Mouse (Mus musculus): ENCODE results near the gene Tspan18. TPM values are rescaled to one million over a fixed set of nuclear protein-coding genes. Genes with fewer than 3 reads are reported as not detected.

Gene Tspan18
- polyA plus RNA-seq, 1 experiment from 2014 or later: 48.4 TPM

- H3K4me3 ChIP-seq: no peak overlapping the region
- H3K9me3 ChIP-seq (replicated peaks): no peaks in the 10 kb centered on the region
- H3K27ac ChIP-seq (replicated peaks): 0 out of 2 replicates have a peak overlapping the region, but pooled peaks have one; percentile 38
- WGBS: 81% methylated on average over 6 of the region's 6 CpGs
- H3K36me3 ChIP-seq: no peaks in the 10 kb centered on the region
- peaks cover 13% of the 10 kb centered on the region for H3K27me3 ChIP-seq (ENCODE audit: low read depth, poor library complexity, severe bottlenecking)
- peaks cover 22% of the 10 kb centered on the region for H3K4me1 ChIP-seq
- DNase-seq (ENCODE audit: low spot score): no peak
Observed at GRCm38 (mm10) chr2:93166295-93166694, 168.0 kb downstream of the Tspan18 start.

GRCm38 (mm10) chr2:93163750-93164335 is 170.5 kb downstream of the Tspan18 start:
- Histone ChIP-seq H3K27ac (replicated peaks) (no peak overlapping the region), H3K9me3 (replicated peaks) (no peaks in the 10 kb centered on the region), H3K27me3 (ENCODE audit: low read depth, poor library complexity, severe bottlenecking) (no peaks in the 10 kb centered on the region), H3K36me3 (no peaks in the 10 kb centered on the region), H3K4me1 (peaks cover 25% of the 10 kb centered on the region), H3K4me3 (no peak overlapping the region)
- 92% methylated on average over 6 of the region's 6 CpGs for WGBS
- DNase-seq (ENCODE audit: low spot score): no peak

DNA sequence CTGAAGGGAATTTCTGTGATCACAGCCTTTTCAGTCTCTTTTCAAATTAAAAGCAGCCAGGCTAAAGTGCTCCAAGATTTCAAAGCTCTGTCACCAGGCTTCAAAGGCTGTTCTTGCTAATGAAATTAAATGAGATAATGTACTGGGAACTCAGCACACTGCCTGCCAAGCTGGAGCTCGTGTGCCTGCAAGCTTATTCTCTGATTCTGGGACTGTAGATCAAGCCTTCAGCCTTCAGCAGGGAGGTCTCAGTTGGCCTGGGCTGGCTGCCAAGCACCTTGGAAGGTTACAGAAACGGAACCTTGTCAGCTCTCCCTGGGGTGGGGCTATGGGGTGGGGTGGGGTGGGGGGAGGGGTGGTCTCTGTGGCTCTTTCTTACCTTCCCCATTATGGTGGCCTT is 171.0 kb downstream of the Tspan18 start:
- DNase-seq (ENCODE audit: low spot score): no peak
- WGBS: 54% methylated on average over 2 of the region's 2 CpGs
- no peak overlapping the region for H3K27ac ChIP-seq (replicated peaks)

DNA sequence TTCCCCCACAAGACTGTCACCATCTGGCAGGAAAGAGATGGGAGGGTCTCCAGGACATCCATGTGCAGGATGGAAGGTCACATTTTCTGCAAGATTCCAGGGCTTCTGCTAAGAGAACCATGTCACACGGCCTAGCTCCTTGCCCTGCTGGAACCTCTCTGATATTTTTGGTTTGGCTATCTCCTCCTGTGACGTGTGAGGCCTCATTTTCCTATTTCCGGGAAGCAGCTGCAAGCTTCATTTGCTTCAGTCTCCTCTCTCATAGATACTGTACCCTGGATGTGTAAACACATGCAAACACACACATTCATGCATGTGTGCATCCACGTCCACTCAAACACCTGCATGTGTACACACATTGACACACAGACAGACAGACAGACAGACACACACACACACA is 171.5 kb downstream of the Tspan18 start:
- H3K4me3 ChIP-seq: no peak overlapping the region
- no peak overlapping the region for H3K27ac ChIP-seq (replicated peaks)
- no peaks in the 10 kb centered on the region for H3K36me3 ChIP-seq
- H3K9me3 ChIP-seq (replicated peaks): no peaks in the 10 kb centered on the region
- H3K4me1 ChIP-seq: peaks cover 25% of the 10 kb centered on the region
- 80% methylated on average over 4 of the region's 4 CpGs for WGBS
- DNase-seq (ENCODE audit: low spot score): no peak
- H3K27me3 ChIP-seq (ENCODE audit: low read depth, poor library complexity, severe bottlenecking): no peaks in the 10 kb centered on the region

More for the DNA sequence above, 171.0 kb downstream of the Tspan18 start:
- H3K36me3 ChIP-seq: no peaks in the 10 kb centered on the region
- no peaks in the 10 kb centered on the region for H3K9me3 ChIP-seq (replicated peaks)
- H3K4me1 ChIP-seq: peaks cover 25% of the 10 kb centered on the region
- no peaks in the 10 kb centered on the region for H3K27me3 ChIP-seq (ENCODE audit: low read depth, poor library complexity, severe bottlenecking)
- no peak overlapping the region for H3K4me3 ChIP-seq

- Histone ChIP-seq H3K9me3 (replicated peaks) (no peaks in the 10 kb centered on the region), H3K4me1 (peaks cover 25% of the 10 kb centered on the region), H3K36me3 (no peaks in the 10 kb centered on the region), H3K27ac (replicated peaks) (no peak overlapping the region), H3K4me3 (no peak overlapping the region), H3K27me3 (ENCODE audit: low read depth, poor library complexity, severe bottlenecking) (no peaks in the 10 kb centered on the region)
- 90% methylated on average over 7 of the region's 7 CpGs for WGBS
- DNase-seq (ENCODE audit: low spot score): no peak
Observed at GRCm38 (mm10) chr2:93161914-93162664, 172.2 kb downstream of the Tspan18 start.

- H3K27ac ChIP-seq (replicated peaks): peak overlapping the region; percentile 46
- peaks cover 15% of the 10 kb centered on the region; the same call in 1 of the 2 replicates for H3K4me1 ChIP-seq
- H3K27me3 ChIP-seq (ENCODE audit: low read depth, poor library complexity, severe bottlenecking): no peaks in the 10 kb centered on the region
- no peak overlapping the region for H3K4me3 ChIP-seq
- DNase-seq (ENCODE audit: low spot score): no peak
- no peaks in the 10 kb centered on the region for H3K9me3 ChIP-seq (replicated peaks)
- H3K36me3 ChIP-seq: no peaks in the 10 kb centered on the region
- 70% methylated on average over 4 of the region's 4 CpGs for WGBS
Observed at GRCm38 (mm10) chr2:93160467-93161035, 173.8 kb downstream of the Tspan18 start.

GRCm38 (mm10) chr2:93154486-93155032 is 179.7 kb downstream of the Tspan18 start:
- Histone ChIP-seq H3K27me3 (ENCODE audit: low read depth, poor library complexity, severe bottlenecking) (no peaks in the 10 kb centered on the region), H3K9me3 (replicated peaks) (no peaks in the 10 kb centered on the region), H3K27ac (replicated peaks) (no peak overlapping the region), H3K4me1 (peaks cover 13% of the 10 kb centered on the region), H3K36me3 (no peaks in the 10 kb centered on the region), H3K4me3 (no peak overlapping the region)
- DNase-seq (ENCODE audit: low spot score): no peak
- 81% methylated on average over 1 of the region's 1 CpGs for WGBS

DNA sequence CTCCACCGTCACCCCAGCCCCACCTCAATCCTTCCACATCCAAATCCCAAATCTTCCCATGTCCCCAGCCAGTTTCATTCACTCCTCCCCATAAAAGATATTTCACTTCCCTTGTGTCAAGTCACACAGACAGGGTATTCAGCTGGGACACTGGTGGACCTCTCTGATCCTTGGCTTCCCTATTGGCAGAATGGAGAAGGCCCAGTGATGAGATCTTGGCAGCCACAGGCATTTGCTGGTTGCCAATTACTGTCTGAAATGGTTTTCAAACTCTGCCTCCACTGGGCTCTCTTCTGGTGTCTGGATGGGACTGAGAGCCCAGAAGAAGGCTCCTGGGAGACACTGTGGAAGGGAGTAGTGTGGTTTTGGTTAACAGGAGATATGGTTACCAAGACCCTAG is 180.5 kb downstream of the Tspan18 start:
- Histone ChIP-seq H3K27ac (replicated peaks) (no peak overlapping the region), H3K27me3 (ENCODE audit: low read depth, poor library complexity, severe bottlenecking) (no peaks in the 10 kb centered on the region), H3K4me3 (no peak overlapping the region), H3K36me3 (no peaks in the 10 kb centered on the region), H3K4me1 (peaks cover 13% of the 10 kb centered on the region), H3K9me3 (replicated peaks) (no peaks in the 10 kb centered on the region)
- WGBS: 93% methylated on average over 1 of the region's 1 CpGs
- no peak for DNase-seq (ENCODE audit: low spot score)

GRCm38 (mm10) chr2:93152883-93153491 is 181.3 kb downstream of the Tspan18 start:
- WGBS: 87% methylated on average over 7 of the region's 7 CpGs
- peaks cover 13% of the 10 kb centered on the region for H3K4me1 ChIP-seq
- no peak for DNase-seq (ENCODE audit: low spot score)
- H3K27me3 ChIP-seq (ENCODE audit: low read depth, poor library complexity, severe bottlenecking): no peaks in the 10 kb centered on the region
- no peak overlapping the region for H3K27ac ChIP-seq (replicated peaks)
- no peaks in the 10 kb centered on the region for H3K9me3 ChIP-seq (replicated peaks)
- no peaks in the 10 kb centered on the region for H3K36me3 ChIP-seq
- no peak overlapping the region for H3K4me3 ChIP-seq

- DNase-seq (ENCODE audit: low spot score): no peak
- H3K9me3 ChIP-seq (replicated peaks): no peaks in the 10 kb centered on the region
- peaks cover 13% of the 10 kb centered on the region for H3K4me1 ChIP-seq
- H3K36me3 ChIP-seq: no peaks in the 10 kb centered on the region
- H3K27me3 ChIP-seq (ENCODE audit: low read depth, poor library complexity, severe bottlenecking): no peaks in the 10 kb centered on the region
- H3K4me3 ChIP-seq: no peak overlapping the region
- H3K27ac ChIP-seq (replicated peaks): no peak overlapping the region
- WGBS: 86% methylated on average over 6 of the region's 6 CpGs
Observed at GRCm38 (mm10) chr2:93152191-93152601, 182.1 kb downstream of the Tspan18 start.

Measured in midbrain, embryonic 10.5 days (tissue).